Mouse (Mus musculus) heart, postnatal 25 days (tissue): ENCODE results near the gene Sema5b. TPM values are rescaled to one million over a fixed set of nuclear protein-coding genes. Genes with fewer than 3 reads are reported as not detected.
"Not testable (repeated sequence)": the region's sequence is repeated elsewhere in the genome, so short reads cannot be mapped to it uniquely, and the experiment has no call there.

Source experiments
- DNase-seq: peaks from one replicate; pipeline ENCODE4 v3.0.0; 2022; ENCODE audit warnings: low spot score
- intact Hi-C: fragments of 180-260 bp; cut with DNase I; formaldehyde crosslinking; loops from one replicate; pipeline ENCODE4 v1.15.1; 2025
- total RNA-seq, 2 experiments: library from RNA; stranded (reverse); gene quantifications; 2 replicates each; pipeline ENCODE4 v1.2.3; 2021

The Sema5b gene
- total RNA-seq, 2 experiments from 2014 or later = 0.91 to 1.1 TPM

- intact Hi-C loops = loop anchor here (10.0 kb wide), 1 partner anchor 221 kb away; no protein-coding TSS in a partner anchor
- DNase-seq = no peak
These were observed 4.8 kb downstream of the Sema5b start for GRCm38 (mm10) chr16:35545723-35546122.

DNA sequence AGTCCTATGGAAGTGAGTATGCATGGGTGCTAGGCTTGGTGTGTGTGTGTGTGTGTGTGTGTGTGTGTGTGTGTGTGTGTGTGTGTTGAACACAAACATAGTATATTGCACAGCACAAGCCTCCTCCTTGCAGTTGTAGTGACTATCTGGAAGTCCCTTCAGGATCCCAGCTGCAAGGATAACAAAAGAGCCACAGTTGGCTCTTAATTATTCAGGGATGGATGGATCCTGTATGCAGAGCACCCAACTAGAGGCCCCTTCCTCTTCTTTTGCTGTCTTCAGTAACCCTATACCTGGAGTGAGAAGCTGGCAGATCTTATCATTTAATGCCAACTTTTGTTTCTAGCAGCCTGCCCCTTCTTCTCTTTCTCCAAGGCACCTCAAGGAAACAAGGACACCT, 7.0 kb downstream of the Sema5b start:
- DNase-seq = no peak
- intact Hi-C loops = loop anchor here (10.0 kb wide), 1 partner anchor 223 kb away; no protein-coding TSS in a partner anchor

DNA sequence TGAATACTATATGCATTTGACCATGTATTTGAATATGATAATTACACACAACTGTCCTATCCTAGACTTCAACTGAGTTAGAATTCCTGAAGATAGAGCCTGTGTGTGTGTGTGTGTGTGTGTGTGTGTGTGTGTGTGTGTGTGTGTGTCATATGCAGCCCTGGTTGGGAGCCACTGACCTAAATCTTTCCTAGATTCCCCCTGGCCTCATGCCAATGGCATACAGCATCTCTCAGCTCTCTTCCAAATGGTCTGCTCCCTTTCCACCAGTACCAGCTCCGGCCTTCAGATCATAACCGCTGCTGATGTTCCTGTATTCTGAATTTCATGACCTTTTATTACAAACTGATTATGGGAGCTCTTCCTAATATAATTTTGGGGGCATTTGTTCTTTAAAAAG, 8.4 kb downstream of the Sema5b start:
- DNase-seq = no peak
- intact Hi-C loops = loop anchor here (10.0 kb wide), 1 partner anchor 225 kb away; no protein-coding TSS in a partner anchor

- intact Hi-C loops = no loop called here
- DNase-seq = no peak
These were observed 14.9 kb downstream of the Sema5b start for GRCm38 (mm10) chr16:35555596-35556482.

DNA sequence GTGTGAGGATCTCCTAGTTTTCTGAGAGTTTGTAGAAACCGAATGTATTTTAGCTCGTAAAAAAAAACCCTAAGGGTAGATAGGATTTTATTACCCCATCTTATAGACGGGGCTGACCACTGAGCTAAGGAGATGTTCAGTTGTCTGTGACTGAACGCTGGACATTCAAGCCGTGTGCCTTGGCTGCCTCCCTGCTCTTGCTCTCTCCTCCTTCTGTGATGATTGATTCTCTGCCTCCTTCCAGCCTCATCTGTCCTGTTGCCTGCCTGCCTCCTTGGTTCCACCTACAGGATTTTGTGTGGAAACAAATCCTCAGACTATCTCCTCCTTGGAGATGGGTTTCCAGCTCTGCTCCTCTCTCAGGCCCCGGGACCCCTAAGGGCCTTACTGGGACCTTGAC, 16.1 kb downstream of the Sema5b start:
- intact Hi-C loops = no loop called here

GRCm38 (mm10) chr16:35561541-35561940, 20.6 kb downstream of the Sema5b start:
- intact Hi-C loops = no loop called here
- no peak for DNase-seq

More for the DNA sequence above, 16.1 kb downstream of the Sema5b start:
- no peak for DNase-seq

DNA sequence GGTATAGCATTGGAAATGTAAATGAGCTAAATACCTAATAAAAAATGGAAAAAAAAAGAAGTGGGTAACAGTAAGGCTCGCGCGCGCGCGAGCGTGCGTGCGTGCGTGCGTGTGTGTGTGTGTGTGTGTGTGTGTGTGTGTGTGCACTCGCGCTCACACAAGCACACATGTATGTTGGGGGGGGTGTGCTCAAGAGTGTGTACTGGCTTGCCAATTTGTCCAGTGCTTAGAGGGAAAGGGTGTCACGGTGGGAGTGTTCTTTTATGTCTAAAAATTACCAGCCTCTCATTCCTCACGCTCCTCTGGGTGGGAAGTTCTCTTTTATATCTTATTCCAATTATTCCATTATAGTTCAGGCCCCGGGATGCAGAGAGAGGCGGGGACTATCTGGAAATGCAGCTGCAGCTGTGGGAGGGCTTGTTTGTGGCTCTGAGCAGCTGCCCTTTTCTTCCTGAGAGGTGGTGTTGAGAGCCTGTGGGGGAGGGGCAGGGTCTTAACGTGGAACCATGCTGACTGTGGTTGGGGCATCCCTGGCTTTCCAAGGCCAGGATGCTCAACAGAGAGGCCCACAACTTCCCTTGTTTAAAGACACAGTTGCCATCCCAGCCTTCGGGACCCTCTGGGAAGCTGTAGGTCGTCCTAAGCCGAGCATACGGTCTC, 23.4 kb downstream of the Sema5b start:
- no peak for DNase-seq
- intact Hi-C loops = no loop called here

- DNase-seq, intact Hi-C loops: not testable (repeated sequence)
These were observed 24.7 kb downstream of the Sema5b start for GRCm38 (mm10) chr16:35565601-35566000.

DNA sequence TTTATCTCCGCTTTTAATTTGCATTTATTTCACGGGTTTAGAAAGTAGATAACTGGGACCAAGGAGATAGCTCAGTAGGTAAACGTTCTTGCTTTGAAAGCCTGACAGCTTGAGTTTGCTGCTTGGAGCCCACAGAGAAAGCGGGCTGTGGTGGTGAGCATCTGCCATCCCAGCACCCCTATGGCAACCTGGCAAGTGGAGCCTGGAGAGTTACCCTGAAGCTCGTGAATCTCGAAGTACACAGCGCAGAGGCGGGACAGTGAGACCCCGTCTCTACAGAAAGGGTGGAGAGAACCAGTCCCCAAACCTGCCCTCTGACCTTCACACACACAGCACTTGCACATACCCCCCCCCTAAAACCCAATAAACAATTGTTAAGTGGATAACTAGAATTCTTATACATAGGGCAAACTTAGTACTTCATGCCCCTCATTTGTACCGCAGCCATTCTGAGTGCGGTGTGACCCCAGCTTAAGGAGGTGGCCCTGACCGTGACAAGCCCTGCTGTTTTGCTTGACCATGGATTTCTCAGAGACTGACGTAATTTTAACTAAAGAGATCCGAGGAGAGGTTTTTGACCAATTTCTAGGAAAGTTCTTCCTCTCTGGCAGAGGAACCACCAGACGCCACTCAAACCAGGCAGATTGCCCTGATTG, 27.4 kb downstream of the Sema5b start:
- intact Hi-C loops = no loop called here
- no peak for DNase-seq

DNA sequence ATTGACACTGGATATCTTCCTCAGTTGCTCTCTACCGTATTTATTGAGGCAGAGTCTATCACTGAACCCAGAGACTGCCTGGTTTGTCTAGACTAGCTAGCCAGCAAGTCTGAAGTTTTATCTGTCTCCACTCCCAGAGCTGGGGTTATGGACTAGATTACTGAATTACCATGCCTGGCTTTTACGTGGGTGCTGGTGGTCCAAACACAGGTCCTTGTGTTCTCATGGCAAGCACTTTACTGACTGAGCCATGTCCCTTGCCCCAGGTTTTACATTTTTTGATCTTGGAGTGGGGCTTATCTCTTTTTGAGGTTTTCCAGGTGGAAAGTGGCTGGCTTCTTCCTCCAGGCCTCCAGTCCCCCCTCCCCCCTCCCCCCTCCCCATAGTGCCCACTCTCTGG, 28.4 kb downstream of the Sema5b start:
- no peak for DNase-seq
- intact Hi-C loops = no loop called here

GRCm38 (mm10) chr16:35569758-35570157, 28.8 kb downstream of the Sema5b start:
- intact Hi-C loops = no loop called here
- no peak for DNase-seq

DNA sequence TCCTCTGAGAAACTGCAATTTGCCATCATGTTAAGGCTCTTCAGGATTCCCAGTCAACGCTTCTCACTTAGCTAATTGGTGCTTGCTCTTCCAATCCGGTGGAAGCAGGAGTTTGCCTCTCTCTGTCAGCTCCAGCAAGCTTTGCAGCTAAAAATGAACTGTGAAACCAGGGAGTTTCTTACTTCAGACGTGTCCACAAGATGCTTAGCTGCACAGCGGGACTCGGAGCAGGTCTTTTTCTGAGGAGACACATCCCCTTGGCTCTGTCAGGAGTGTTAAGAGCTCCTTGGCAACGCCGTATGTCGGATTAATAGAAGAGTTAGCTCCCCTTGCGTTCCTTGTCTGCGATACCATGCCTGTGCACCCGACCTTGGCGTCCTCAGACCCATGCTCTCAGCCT, 29.7 kb downstream of the Sema5b start:
- intact Hi-C loops = no loop called here
- no peak for DNase-seq

- no peak for DNase-seq
- intact Hi-C loops = no loop called here
These were observed 32.6 kb downstream of the Sema5b start for GRCm38 (mm10) chr16:35573586-35573985.

DNA sequence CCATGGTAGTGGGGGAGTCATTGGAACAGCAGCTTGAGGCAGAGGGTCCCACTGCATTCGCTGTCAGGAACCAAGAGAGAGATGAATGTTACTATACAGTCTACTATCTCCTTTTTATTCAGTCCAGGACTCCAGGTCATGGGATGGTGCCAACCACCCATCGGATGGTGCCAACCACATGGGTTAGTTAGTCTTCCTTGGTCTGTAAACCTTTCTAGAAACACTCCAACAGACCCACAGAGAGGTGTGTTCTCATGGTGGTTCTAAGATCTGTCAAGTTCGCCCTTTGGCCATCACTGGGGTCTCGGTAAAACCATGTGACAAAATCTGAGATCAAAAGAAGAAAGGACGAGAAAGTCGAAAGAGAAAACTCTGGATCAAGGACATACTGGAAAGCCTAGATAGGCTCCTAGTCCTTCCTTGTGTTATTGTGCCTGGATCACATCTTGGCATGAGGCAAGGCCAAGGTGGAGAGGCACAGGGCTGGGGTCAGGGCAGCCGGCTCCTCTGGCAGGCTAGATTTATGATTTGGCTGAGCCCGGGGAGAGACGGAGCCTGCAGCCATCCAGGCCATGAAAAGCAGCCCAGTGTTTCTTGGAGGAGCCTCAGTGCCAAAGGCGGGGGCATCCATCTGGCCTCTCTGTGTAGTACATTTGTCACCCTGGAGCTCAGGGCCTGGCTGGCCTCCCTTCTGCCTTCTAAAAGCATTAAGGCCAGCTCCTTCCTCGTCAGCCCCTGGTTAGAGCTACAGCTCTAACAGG, 36.4 kb downstream of the Sema5b start:
- DNase-seq = no peak
- intact Hi-C loops = no loop called here

- intact Hi-C loops = no loop called here
These were observed 40.4 kb downstream of the Sema5b start for GRCm38 (mm10) chr16:35581299-35581698.

GRCm38 (mm10) chr16:35583551-35584080, 42.7 kb downstream of the Sema5b start:
- intact Hi-C loops = no loop called here
- DNase-seq = no peak

More at GRCm38 (mm10) chr16:35581299-35581698, 40.4 kb downstream of the Sema5b start:
- DNase-seq = no peak

DNA sequence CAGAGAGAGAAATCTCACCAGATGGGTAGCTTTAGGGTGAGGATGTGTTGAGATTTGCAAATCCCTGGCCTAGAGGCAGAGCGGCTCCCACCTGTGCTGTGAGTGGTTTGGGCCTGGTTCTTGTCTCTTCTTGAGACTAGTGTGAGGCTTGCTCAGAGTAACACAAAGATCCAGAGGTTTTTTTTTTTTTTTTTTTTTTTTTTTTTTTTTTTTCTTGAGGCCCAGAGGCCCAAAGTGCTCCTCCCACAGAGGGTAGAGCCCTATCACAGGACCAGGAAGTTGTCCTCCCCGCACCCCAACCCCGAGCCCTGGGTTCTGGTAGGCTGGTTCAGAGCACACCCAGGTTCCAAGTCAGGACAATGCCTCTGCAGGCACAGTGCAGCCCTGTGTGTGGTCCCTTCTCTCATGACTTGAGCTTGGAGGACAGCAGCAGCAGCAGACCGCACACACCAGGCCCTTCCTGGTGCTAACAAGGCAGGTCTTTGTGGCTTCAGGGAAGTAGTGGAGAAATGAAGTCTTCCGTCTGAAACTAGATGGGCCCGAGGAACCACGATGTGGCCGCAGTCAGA, 44.3 kb downstream of the Sema5b start:
- intact Hi-C loops = no loop called here

DNA sequence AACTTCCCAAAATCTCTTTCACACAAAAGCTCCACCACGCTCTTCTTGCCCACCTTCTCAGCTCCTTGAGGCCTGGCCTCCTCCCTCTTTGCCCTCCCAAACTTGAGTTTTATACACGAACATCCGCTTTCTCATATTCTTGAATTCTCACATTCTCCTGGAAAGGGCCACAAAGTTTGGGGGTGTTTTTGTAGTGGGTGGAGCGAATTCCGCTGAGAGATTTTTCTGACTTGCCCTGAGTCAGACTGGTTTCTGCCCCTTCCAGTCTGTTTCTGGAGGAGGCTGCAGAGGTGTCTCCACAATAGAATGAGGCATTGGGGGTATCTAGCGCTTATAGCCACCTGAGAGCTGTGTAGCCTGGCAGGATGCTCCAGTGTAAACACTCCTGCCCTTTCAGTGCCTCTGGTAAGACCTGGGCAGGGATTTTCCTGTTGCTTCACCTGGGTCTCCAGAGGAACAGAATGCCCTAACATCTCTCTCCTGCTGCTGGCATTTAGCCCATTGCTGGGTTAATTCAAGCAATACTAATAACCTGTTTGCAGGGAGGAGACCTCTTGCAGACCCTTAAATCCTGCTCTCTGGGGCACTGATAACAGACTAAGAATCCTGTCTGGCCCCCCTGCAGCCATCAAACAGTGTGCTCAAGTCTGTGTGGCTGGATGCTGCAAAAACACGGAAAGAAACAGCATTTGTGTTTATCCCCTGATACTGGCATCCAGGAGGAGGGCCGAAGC, 46.3 kb downstream of the Sema5b start:
- intact Hi-C loops = no loop called here

More for the DNA sequence above, 44.3 kb downstream of the Sema5b start:
- DNase-seq = no peak

More for the DNA sequence above, 46.3 kb downstream of the Sema5b start:
- no peak for DNase-seq
